Mouse (Mus musculus) spleen, adult 2 months (tissue): ENCODE measurements at regions not wholly inside any gene's neighbourhood (a gene's known extent, or its start where the extent isn't known, plus 50 kb on each side); places are given as distances from the start of the nearest gene placed in this dataset.

Source experiments
- DNase-seq, 2 experiments: peaks; one replicate each; pipeline versions ENCODE4 v3.0.0 to v3.0.0-alpha.2; 2012 to 2021; ENCODE audit warnings: low spot score in 2 of 2, low read depth in 1 of 2
- H3K27ac ChIP-seq: fragments of 200-500 bp; 2 replicates; pipeline ENCODE4 v1.5.1; 2012; ENCODE audit warnings: low read length, inconsistent platforms; ENCODE audit not compliant: insufficient read depth
- H3K27me3 ChIP-seq: fragments of 200-500 bp; 2 replicates; pipeline ENCODE4 v1.6.1; 2012; ENCODE audit warnings: mild to moderate bottlenecking, moderate library complexity, low read length, inconsistent platforms; ENCODE audit not compliant: control insufficient read depth, insufficient read depth
- H3K36me3 ChIP-seq: fragments of 200-500 bp; 2 replicates; pipeline ENCODE4 v1.6.1; 2012; ENCODE audit warnings: mild to moderate bottlenecking, low read length, inconsistent platforms; ENCODE audit not compliant: control insufficient read depth, insufficient read depth
- H3K4me1 ChIP-seq: fragments of 200-500 bp; 2 replicates; pipeline ENCODE4 v1.6.1; 2011; ENCODE audit warnings: inconsistent platforms; ENCODE audit not compliant: control insufficient read depth, insufficient read depth, insufficient read length
- H3K4me3 ChIP-seq: fragments of 200-500 bp; 2 replicates; pipeline ENCODE4 v1.5.1; 2011; ENCODE audit warnings: mild to moderate bottlenecking, inconsistent platforms; ENCODE audit not compliant: insufficient read depth, insufficient read length; ENCODE audit errors: extremely low read depth
- CTCF ChIP-seq: fragments of 200-500 bp; IDR thresholded peaks from 2 replicates; pipeline ENCODE4 v1.5.1; 2011; ENCODE audit warnings: mild to moderate bottlenecking, inconsistent platforms; ENCODE audit not compliant: insufficient read depth, insufficient read length, insufficient replicate concordance; ENCODE audit errors: extremely low read depth
- POLR2A ChIP-seq: fragments of 200-500 bp; IDR thresholded peaks from 2 replicates; pipeline ENCODE4 v1.6.1; 2011; ENCODE audit warnings: low read depth, low read length, inconsistent platforms
- WGBS: fragments of 180-500 bp; shearing (Covaris S2); methylation state at CpG from one replicate; pipeline ENCODE4 v1.1.7; 2018; 5-methylcytosine and 5-hydroxymethylcytosine counted together

GRCm38 (mm10) chr9:113247950-113248349 is 460.1 kb downstream of the Pdcd6ip start:
- H3K4me1 ChIP-seq: no peaks in the 10 kb centered on the region
- no peaks in the 10 kb centered on the region for H3K36me3 ChIP-seq
- H3K4me3 ChIP-seq: no peak overlapping the region
- no peaks in the 10 kb centered on the region for H3K27me3 ChIP-seq
- WGBS: 61% methylated on average over 5 of the region's 5 CpGs
- TF ChIP-seq CTCF: no peak
- no peak for TF ChIP-seq POLR2A
- DNase-seq: no peak
- no peak overlapping the region for H3K27ac ChIP-seq

- TF ChIP-seq CTCF (no peak), POLR2A (no peak)
- 77% methylated on average over 2 of the region's 2 CpGs for WGBS
These were observed 464.2 kb downstream of the Pdcd6ip start for GRCm38 (mm10) chr9:113243870-113244269.

GRCm38 (mm10) chr9:113233370-113233769 is 474.7 kb downstream of the Pdcd6ip start:
- Histone ChIP-seq H3K4me3 (no peak overlapping the region), H3K36me3 (no peaks in the 10 kb centered on the region), H3K27me3 (no peaks in the 10 kb centered on the region), H3K27ac (no peak overlapping the region), H3K4me1 (no peaks in the 10 kb centered on the region)
- no peak for DNase-seq
- 87% methylated on average over 1 of the region's 1 CpGs for WGBS
- TF ChIP-seq CTCF (no peak), POLR2A (no peak)

More at GRCm38 (mm10) chr9:113243870-113244269, 464.2 kb downstream of the Pdcd6ip start:
- no peaks in the 10 kb centered on the region for H3K27me3 ChIP-seq
- H3K27ac ChIP-seq: no peak overlapping the region
- no peaks in the 10 kb centered on the region for H3K36me3 ChIP-seq
- DNase-seq: no peak
- H3K4me1 ChIP-seq: no peaks in the 10 kb centered on the region
- no peak overlapping the region for H3K4me3 ChIP-seq

GRCm38 (mm10) chr9:113229391-113229790 is 478.7 kb downstream of the Pdcd6ip start:
- WGBS: 83% methylated on average over 1 of the region's 1 CpGs
- Histone ChIP-seq H3K27me3 (no peaks in the 10 kb centered on the region), H3K4me3 (no peak overlapping the region), H3K27ac (no peak overlapping the region), H3K4me1 (no peaks in the 10 kb centered on the region), H3K36me3 (no peaks in the 10 kb centered on the region)
- no peak for DNase-seq
- TF ChIP-seq POLR2A (no peak), CTCF (no peak)

GRCm38 (mm10) chr9:113213930-113214329 is 494.1 kb downstream of the Pdcd6ip start:
- Histone ChIP-seq H3K4me1 (no peaks in the 10 kb centered on the region), H3K27ac (no peak overlapping the region), H3K4me3 (no peak overlapping the region), H3K27me3 (no peaks in the 10 kb centered on the region), H3K36me3 (no peaks in the 10 kb centered on the region)
- 84% methylated on average over 5 of the region's 5 CpGs for WGBS
- TF ChIP-seq CTCF (no peak), POLR2A (no peak)
- DNase-seq: no peak

GRCm38 (mm10) chr9:113212389-113212788 is 495.7 kb downstream of the Pdcd6ip start:
- DNase-seq: no peak

GRCm38 (mm10) chr9:113208181-113208580 is 499.9 kb downstream of the Pdcd6ip start:
- no peak for DNase-seq
- H3K4me3 ChIP-seq: no peak overlapping the region
- 59% methylated on average over 4 of the region's 4 CpGs for WGBS
- no peak for TF ChIP-seq CTCF
- no peak for TF ChIP-seq POLR2A
- H3K36me3 ChIP-seq: no peaks in the 10 kb centered on the region
- H3K27me3 ChIP-seq: no peaks in the 10 kb centered on the region
- no peak overlapping the region for H3K27ac ChIP-seq
- H3K4me1 ChIP-seq: no peaks in the 10 kb centered on the region

More at GRCm38 (mm10) chr9:113212389-113212788, 495.7 kb downstream of the Pdcd6ip start:
- TF ChIP-seq POLR2A: no peak
- no peak for TF ChIP-seq CTCF
- H3K36me3 ChIP-seq: no peaks in the 10 kb centered on the region
- no peak overlapping the region for H3K27ac ChIP-seq
- 87% methylated on average over 2 of the region's 2 CpGs for WGBS
- H3K27me3 ChIP-seq: no peaks in the 10 kb centered on the region
- no peak overlapping the region for H3K4me3 ChIP-seq
- no peaks in the 10 kb centered on the region for H3K4me1 ChIP-seq
